Mouse (Mus musculus): ENCODE results near the gene Grb10. TPM values are rescaled to one million over a fixed set of nuclear protein-coding genes. Genes with fewer than 3 reads are reported as not detected.

The Grb10 gene
- total RNA-seq, 2 experiments from 2014 or later: 103 to 108 TPM

- intact Hi-C loops (cut with DNase I): no loop called here
- DNase-seq (ENCODE audit: low spot score): no peak
Observed at GRCm38 (mm10) chr11:11954115-11954438, 84.4 kb downstream of the Grb10 start.

DNA sequence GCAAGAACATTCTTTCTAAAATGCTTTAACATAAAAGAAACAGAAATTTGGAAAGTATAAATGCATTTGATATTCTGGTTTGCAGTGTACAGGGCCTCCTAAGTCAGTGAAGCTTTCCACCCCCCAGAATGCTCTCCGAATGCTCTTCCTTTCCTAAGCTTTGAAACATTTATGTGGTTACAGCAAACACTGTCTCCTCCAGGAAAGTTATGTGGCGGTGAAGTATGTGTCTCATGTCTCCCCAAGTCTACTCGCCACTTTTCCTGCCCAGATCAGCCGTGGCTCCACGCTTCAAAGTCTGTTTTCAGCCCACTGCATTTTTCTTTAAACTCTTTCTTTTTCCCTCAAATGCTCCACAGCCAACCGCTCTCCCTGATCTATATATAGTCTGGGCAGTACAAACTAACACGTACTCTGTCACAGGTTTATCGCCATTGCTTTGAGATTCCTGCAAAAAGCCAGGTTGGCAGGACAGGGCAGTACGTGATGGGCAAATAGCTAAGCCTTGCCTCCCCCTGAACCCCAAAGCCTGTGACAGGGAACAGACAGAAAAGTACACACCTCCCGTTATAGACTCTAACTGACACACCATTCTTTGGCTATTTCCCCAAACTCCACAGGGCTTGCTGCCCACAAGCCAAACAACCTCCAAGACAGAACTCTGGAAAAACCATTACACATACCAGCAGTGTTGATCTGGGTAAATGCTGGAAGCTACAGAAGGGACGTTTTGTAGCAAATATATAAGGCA lies 84.9 kb downstream of the Grb10 start:
- DNase-seq (ENCODE audit: low spot score): no peak

GRCm38 (mm10) chr11:11952569-11952968 lies 85.9 kb downstream of the Grb10 start:
- DNase-seq (ENCODE audit: low spot score): no peak
- intact Hi-C loops (cut with DNase I): no loop called here

More for the DNA sequence above, 84.9 kb downstream of the Grb10 start:
- intact Hi-C loops (cut with DNase I): no loop called here

DNA sequence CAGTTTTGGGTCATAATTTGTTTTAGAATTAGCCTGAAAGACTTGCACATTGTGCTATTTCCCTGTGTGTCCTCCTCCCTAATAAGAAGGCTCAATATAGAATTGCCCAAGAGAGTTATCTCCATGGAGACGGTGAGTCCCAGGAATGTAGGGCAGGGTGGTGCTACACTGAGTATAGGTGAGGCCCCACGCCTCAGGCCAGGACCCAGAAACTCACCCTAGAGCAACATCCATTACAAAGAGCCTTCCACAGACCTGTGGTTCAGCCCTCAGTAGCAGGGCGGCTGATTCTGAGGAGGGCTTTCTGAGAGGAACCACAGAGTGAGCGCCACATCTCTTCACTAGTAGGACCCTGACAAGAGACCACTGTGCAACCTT lies 89.5 kb downstream of the Grb10 start:
- no peak for DNase-seq (ENCODE audit: low spot score)
- intact Hi-C loops (cut with DNase I): no loop called here

GRCm38 (mm10) chr11:11948321-11948987 lies 90.0 kb downstream of the Grb10 start:
- intact Hi-C loops (cut with DNase I): no loop called here
- no peak for DNase-seq (ENCODE audit: low spot score)

DNA sequence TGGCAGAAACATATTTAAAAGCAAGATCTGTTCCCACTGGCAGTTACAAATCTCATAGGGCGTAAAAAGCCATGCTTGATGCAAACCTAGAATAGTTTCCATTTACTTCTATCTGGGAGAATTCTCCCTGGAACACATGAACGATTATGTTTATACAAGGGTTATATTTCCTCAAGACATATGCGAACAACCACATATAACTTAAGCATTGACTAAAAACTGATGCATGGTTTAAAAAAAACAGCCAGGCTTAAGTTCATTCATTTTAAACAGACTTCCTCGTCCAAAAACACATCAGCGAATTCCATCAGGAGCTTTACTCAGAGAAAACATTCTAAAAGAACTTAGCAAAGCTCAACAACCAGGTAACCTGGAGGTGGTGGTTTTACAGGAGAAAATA lies 90.6 kb downstream of the Grb10 start:
- DNase-seq (ENCODE audit: low spot score): no peak
- intact Hi-C loops (cut with DNase I): no loop called here

DNA sequence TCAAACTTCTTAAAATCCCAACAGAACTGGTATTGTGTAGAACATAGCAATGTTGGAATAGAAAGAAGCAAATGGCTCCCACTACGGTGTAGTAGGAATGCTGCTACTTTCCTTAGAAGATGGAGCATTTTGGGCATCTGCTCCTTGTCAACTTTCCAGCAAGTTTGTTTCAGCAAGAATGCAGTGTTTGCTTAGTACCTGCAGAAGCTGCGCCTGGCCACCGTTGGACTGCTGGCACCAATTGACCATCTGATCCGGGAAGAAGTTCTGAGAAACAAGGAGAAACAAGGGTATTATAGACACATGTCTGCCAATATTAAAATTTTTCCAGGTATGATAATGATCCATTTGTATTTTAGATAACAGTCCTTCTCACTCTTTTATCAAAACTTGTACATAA lies 92.7 kb downstream of the Grb10 start:
- DNase-seq (ENCODE audit: low spot score): no peak
- intact Hi-C loops (cut with DNase I): no loop called here

DNA sequence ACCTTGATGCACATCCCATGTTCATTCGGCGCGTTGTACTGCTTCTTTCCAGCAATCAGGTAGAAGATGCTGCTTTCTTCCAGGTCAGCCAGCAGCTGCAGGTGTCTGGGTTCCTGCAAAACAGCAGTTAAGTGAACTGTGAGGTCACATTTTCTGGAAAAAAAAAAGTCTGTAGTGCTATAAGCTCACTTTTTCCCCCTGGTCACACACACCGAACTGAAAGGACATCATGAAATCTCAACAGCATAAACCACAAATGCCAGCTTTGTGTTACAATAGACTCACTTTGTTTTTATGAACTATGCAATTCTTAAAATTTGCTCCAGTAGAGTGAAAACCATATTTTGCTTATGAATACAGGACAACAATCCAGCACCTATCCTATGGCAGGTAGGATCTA lies 93.7 kb downstream of the Grb10 start:
- no peak for DNase-seq (ENCODE audit: low spot score)
- intact Hi-C loops (cut with DNase I): no loop called here

DNA sequence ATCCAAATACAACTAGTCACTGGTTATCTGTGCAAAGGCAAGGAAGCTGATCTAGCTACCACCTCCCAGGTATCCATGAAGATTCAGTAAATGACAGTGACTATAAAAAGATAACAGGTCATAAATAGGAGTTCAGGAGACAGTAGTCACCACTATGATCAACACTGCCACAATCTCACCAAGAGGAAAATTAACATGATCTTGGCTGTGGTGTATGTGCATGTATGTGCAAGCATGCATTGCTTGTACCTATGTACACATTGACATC lies 94.5 kb downstream of the Grb10 start:
- DNase-seq (ENCODE audit: low spot score): no peak
- intact Hi-C loops (cut with DNase I): no loop called here

DNA sequence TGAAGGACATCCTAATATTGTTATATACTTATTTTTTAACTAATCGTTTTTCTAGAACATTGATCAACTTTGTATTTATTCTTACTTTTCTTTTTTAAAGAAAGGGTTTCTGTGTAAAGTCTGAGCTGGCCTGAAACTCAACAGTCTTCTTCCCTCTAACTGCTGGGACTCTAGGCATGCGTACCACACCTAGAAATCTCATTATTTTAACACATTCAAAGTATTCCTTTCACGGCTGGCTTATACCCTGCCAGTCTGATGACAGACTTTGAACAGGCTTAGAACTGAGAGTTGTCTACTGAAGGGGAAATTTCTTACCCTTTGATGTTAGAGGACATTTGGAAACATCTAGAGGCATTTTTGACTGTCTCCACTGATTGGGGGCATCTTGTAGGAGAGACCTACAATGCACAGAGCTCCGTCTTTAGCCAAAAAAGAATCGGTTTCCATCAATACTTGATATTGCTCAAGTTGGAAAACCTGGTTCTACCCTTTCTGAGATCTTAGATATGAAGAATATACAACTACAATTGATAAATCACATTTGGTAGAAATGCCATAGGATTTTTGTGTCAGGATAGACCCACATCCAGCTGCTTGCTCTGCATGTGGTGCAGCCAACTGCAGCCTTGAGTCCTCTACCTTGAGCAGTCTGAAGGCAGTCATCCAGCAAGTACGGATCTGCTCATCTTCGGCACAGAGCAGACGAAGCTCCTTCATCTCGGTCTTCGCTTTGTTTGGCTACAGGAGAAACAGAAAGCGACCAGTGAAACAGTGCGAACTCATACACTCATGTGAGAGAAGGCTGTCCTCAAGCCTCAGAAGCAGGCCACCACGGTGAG lies 95.0 kb downstream of the Grb10 start:
- intact Hi-C loops (cut with DNase I): no loop called here
- DNase-seq (ENCODE audit: low spot score): no peak

DNA sequence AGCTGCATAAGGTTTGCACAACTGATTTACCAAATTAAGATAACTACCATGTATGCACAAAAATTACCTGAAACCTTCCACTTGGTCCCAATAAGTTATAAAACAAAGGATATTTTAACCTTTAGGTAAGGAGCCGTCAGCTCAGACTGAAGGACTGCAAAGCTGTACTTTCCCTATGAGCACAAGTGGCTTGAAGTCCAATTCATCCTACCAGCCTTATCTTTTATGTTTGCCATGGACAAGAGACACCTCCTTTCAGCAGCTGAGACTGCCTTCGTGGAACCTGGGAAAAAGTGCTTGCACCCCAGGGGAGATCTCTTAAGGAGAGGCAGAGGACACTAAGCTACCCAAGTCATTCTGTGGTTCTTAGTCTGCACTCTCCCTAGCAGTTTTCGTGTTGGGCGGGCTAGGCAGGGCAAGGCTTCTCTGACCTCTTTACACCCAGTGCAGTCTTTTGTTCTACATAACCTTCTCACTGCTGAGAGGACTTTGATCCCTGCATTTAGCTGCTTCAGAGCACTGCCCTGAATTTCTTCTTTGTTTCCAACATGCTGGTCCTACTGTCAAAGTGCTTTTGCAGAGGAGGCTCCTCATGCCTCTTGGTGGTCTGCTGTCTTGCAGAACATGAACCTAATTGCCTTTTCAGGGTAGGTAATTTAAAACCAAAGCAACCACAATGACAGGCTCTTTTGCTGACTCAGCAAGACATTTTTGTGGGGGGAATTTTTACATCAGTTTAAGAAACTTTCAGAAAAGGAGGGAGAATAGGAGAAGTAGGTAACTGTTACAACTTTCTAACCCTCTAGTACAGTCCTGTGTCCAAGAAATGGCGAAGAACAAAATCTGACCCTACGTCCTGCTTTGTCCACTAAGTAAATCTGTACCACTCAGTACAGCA lies 95.9 kb downstream of the Grb10 start:
- intact Hi-C loops (cut with DNase I): no loop called here
- no peak for DNase-seq (ENCODE audit: low spot score)

DNA sequence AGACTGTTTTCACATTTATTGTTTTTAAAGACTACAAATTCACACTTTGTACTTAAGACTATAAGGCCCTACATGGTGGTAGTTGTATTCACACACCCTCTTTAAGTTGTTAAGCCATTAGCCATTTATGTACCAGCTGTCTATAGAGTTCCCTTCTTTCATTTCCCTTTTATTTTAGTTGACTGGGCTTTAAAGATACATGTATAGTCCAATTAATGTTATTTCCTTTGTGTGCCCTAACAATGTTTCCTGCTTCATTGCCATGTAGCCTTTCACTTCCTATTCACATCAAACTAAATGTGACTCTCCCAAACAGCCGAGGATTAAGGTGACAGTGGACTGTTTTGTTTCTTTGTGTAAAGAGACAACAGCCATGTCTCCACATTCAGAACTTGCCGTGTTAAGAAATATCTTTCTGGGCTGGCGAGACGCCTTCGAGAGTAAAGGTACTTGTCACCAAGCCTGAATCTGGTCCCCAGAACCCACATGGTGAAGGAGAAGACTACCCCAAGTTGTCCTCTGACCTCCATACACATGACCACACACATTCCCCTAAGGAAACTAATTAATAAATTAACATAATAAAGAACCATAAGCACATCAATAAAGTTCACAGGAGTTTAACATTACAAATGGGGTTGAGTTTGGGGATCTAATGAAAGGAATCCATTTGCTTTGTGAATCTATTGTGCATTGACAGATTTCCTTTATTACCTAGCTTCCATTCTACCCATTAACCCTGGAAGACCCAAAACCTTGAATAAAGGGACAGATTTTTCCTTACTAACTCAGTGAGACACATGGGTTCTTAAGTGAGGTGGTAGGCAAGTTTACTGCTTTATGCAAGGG lies 97.4 kb downstream of the Grb10 start:
- intact Hi-C loops (cut with DNase I): no loop called here
- DNase-seq (ENCODE audit: low spot score): no peak

- intact Hi-C loops (cut with DNase I): no loop called here
- no peak for DNase-seq (ENCODE audit: low spot score)
Observed at GRCm38 (mm10) chr11:11939611-11940010, 98.9 kb downstream of the Grb10 start.

DNA sequence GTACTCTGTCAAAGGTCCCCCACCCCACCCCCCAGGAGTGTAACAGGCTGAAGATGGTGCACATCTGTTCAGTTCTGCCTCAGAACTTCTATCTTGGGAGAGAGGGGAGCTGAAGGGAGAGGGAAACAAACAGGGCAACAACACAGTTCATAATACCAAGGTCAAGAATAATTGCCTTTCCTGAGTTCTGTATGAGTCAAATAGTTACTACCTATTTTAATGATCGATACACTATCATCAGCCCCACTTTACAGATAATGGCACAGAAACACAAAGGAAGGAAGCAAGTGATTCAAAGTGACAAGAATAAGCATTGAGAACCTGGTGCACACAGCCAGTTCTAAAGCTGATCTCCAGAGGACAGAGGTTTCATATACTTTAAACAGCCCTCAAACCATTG lies 99.9 kb downstream of the Grb10 start:
- intact Hi-C loops (cut with DNase I): no loop called here
- DNase-seq (ENCODE audit: low spot score): no peak

DNA sequence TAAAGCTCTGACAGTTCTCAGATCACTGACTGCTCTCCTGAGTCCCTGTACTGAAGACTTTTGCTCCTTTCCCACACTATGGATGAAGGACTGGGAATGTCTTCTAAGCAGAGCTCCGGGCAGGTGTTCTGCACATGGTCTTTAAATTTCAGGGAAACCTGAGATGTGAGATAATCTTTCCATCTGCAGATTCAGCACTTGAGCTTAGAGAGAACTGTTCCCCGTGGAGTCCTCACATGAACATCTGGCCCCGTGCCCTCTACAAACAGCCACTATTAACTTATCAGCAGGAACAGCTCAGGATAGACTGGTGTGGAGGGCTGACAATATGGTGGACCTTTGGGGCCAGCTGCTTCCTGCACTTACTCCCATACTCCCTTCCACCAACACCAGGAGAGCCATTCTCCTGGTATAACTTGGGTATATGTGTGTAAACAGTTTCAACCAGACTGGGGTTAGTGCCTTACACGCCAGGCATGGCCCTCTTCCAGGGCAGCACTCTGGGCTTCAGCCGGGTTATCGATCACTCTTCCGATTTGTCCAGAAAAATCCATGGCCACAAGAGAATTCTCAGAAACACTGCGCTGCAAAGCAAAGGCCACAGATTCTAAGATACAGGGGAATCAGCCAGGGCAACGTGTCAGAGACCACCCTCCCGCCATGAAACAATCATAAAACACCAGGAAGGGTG lies 101.0 kb downstream of the Grb10 start:
- intact Hi-C loops (cut with DNase I): no loop called here
- DNase-seq (ENCODE audit: low spot score): no peak

- DNase-seq (ENCODE audit: low spot score): no peak
- intact Hi-C loops (cut with DNase I): no loop called here
Observed at GRCm38 (mm10) chr11:11934808-11935207, 103.7 kb downstream of the Grb10 start.

DNA sequence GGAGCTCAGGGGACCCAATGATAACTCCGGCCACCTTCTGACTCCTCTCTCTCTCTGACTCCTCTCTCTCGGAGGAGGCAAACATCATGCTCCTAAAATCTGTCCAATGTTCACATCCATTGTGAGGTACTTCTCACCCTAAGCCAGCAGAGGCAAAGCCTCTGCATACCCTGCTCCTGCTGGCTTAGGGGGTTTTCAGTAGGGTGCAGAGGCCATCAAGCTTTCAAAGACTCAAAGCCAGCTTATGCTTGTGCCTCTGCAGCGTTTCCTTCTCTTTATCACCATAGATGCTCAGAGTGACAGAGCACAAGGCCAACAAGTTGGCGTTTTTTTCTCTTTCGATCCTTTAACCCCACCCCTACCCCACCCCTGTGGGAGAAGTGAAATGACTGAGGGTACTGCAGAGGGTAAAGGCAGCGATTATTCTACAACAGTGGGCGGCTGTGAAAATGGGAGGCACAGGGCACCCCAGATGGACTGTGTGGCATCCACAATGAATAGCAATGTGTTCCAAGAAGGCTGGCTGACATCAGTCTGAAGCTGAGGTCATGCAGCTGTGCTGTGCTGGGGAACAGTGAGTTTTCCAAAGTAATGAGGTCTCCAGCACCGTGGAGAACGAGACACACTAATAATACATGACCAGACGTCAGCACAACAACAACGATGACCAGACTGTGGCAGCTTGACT lies 106.2 kb downstream of the Grb10 start:
- DNase-seq (ENCODE audit: low spot score): peak; percentile 20
- intact Hi-C loops (cut with DNase I): no loop called here

DNA sequence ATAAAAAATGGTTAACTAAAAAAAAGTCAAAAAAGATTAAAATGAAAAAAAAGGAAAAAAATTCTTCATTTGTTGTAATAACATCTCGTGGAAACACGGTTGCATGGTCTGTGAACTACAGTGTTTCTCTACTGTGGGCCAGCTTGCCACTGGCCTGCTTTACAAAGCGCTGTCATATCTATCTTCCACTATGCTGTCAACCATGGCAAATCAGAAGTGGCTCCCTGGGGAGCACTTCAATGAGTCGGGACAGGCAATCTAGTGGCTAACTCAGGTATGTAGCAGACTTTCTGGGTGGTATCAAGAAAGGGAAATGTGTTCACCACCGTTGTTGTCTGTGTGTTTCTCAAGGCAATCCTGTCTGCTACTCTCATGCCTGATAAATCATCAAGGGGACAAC lies 106.8 kb downstream of the Grb10 start:
- intact Hi-C loops (cut with DNase I): no loop called here
- no peak for DNase-seq (ENCODE audit: low spot score)

Measured in heart, postnatal 25 days (tissue).